Mouse (Mus musculus): ENCODE data around the gene Aurkb. TPM values are rescaled to one million over a fixed set of nuclear protein-coding genes. Genes with fewer than 3 reads are reported as not detected.

Gene Aurkb
- polyA plus RNA-seq, 1 experiment from 2014 or later = 175 TPM

DNA sequence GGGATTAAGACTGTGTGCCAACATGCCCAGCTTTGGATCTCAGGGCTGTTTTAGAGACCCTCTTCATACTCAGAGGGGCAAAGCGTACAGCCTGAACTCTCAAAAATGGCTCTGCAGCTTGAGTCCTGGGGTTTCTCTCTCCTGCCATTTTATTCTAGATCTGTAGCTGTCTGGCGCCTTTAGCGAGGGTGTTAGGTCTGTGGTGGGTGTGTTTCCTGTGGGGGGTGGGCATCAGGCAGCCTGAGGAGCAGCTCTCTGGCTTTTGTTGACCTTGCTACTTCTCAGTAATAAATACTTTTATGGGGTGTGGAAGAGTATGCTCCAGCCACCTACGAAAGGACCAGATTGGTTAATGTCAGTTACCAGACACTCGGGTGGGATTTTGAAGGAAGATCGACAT, 32.6 kb downstream of the Aurkb start:
- no peaks in the 10 kb centered on the region for H3K27me3 ChIP-seq
- ATAC-seq (replicated peaks; ENCODE audit: low FRiP score) = no peak
- H3K36me3 ChIP-seq = no peaks in the 10 kb centered on the region
- H3K9me3 ChIP-seq (replicated peaks) = no peaks in the 10 kb centered on the region
- no peak overlapping the region for H3K4me2 ChIP-seq
- peaks cover 13% of the 10 kb centered on the region; the same call in 1 of the 2 replicates for H3K4me1 ChIP-seq
- no peak overlapping the region for H3K9ac ChIP-seq
- no peak overlapping the region for H3K4me3 ChIP-seq (replicated peaks)
- no peak overlapping the region for H3K27ac ChIP-seq
- 48% methylated on average over 6 of the region's 6 CpGs for WGBS

DNA sequence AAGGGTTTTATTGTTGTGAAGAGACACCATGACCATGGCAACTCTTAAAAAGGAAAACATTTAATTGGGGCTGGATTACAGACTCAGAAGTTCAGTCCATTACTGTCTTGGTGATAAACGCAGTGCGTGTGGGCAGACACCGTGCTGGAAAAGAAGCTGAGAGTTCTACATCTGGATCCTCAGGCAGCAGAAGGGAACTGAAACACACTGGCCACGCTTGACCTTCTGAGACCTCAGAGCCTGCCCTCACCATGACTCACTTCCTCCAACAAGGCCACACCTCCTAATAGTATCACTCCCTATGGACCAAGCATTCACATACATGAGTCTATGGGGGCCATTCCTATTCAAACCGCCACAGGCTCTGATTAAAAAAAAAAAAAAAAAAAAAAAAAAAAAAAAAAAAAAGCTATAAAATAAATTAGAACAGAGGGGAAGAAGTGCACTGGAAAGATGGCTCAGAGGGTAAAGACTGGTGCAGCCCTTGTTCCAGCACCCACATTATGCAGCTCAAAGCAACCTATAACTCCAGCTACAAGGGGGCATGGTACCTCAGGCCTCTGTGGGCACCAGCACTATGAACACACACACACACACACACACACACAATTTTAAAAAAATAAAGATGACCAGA, 33.5 kb downstream of the Aurkb start:
- Histone ChIP-seq H3K4me1 (peaks cover 10% of the 10 kb centered on the region; the same call in 1 of the 2 replicates), H3K27me3 (no peaks in the 10 kb centered on the region), H3K27ac (0 out of 2 replicates have a peak overlapping the region, but pooled peaks have one; percentile 6), H3K4me2 (no peak overlapping the region), H3K9ac (no peak overlapping the region), H3K4me3 (replicated peaks) (no peak overlapping the region), H3K36me3 (no peaks in the 10 kb centered on the region), H3K9me3 (replicated peaks) (no peaks in the 10 kb centered on the region)
- 44% methylated on average over 5 of the region's 5 CpGs for WGBS
- no peak for ATAC-seq (replicated peaks; ENCODE audit: low FRiP score)

DNA sequence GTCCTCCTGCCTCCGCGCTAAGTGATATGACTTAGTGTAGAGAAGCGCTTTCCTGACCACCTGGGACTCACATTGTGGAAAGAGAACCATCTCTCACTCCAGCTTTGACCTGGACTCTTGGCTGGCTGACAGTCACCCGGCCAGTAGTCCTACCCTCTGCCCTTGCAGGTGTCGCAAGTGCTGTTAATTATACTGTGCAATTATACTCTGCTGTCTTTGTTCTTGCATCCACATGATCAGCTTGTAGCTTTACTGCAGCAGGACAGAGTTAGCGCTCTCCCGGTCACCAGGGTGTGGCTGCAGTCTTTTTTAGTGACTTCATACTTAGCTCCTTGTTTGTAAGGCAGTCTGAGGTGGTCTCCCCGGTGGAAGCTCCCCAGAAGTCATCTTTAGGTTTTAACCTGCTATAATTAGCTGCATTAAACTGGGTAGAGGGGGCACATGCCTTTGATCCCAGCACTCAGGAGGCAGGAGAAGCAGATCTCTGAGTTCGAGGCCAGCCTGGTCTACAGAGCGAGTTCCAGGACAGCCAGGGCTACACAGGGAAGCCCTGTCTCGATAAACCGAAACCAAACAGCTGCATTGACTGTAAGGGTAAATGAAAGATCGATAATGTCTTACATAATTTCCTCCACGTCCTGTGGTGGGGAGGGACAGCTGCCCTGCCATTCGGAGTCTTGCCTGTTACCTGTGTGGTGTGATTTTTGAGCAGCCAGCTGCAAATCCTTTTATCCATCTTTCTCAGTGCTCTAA, 34.8 kb downstream of the Aurkb start:
- Histone ChIP-seq H3K4me2 (no peak overlapping the region), H3K27ac (no peak overlapping the region), H3K27me3 (no peaks in the 10 kb centered on the region), H3K4me3 (replicated peaks) (no peak overlapping the region; the same call in 1 of the 2 replicates), H3K4me1 (peaks cover 8% of the 10 kb centered on the region; the same call in 1 of the 2 replicates), H3K9me3 (replicated peaks) (no peaks in the 10 kb centered on the region), H3K36me3 (no peaks in the 10 kb centered on the region), H3K9ac (no peak overlapping the region)
- no peak for ATAC-seq (replicated peaks; ENCODE audit: low FRiP score)
- 74% methylated on average over 15 of the region's 15 CpGs for WGBS

DNA sequence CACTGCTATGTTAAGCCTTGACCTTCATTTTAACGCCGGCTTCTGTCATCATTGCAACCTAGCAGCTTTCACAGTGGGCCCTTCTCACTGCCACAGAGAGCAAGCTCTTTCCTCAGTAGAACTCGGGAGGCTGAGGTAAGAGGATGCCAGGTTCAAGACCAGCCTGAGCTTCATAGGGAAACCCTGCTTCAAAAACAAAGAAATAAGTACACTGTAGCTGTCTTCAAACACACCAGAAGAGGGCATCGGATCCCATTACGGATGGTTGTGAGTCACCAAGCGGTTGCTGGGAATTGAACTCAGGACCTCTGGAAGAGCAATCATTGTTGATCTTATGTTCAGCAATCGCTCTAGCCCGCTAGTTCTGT, 35.4 kb downstream of the Aurkb start:
- H3K27me3 ChIP-seq = no peaks in the 10 kb centered on the region
- H3K4me3 ChIP-seq (replicated peaks) = no peak overlapping the region
- no peak overlapping the region for H3K4me2 ChIP-seq
- WGBS = 86% methylated on average over 8 of the region's 8 CpGs
- no peaks in the 10 kb centered on the region for H3K36me3 ChIP-seq
- peaks cover 11% of the 10 kb centered on the region; the same call in 1 of the 2 replicates for H3K4me1 ChIP-seq
- no peaks in the 10 kb centered on the region for H3K9me3 ChIP-seq (replicated peaks)
- H3K27ac ChIP-seq = no peak overlapping the region
- no peak overlapping the region for H3K9ac ChIP-seq
- ATAC-seq (replicated peaks; ENCODE audit: low FRiP score) = no peak

DNA sequence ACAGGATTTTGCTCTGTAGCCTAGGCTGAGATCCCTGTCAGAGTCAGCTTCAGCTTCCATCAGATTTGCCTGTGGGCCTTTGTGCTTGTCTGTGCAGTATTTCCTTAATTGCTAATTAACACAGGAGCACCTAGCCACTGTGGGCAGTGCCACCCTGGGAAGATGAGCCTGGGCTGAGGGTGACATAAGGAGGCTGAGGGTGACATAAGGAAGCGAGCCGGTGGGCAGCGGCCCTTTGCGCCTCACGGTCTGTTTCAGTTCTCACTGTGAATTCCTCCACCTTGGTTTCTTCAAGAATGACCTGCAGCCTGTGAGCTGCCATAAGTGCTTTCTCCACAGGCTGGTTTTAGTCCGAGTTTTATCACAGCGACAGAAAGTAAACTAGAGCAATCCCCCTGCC, 36.2 kb downstream of the Aurkb start:
- Histone ChIP-seq H3K27me3 (no peaks in the 10 kb centered on the region), H3K4me1 (peaks cover 17% of the 10 kb centered on the region), H3K27ac (no peak overlapping the region), H3K9me3 (replicated peaks) (no peaks in the 10 kb centered on the region), H3K9ac (no peak overlapping the region), H3K4me3 (replicated peaks) (no peak overlapping the region), H3K4me2 (no peak overlapping the region), H3K36me3 (no peaks in the 10 kb centered on the region)
- WGBS = 80% methylated on average over 7 of the region's 7 CpGs
- ATAC-seq (replicated peaks; ENCODE audit: low FRiP score) = no peak

DNA sequence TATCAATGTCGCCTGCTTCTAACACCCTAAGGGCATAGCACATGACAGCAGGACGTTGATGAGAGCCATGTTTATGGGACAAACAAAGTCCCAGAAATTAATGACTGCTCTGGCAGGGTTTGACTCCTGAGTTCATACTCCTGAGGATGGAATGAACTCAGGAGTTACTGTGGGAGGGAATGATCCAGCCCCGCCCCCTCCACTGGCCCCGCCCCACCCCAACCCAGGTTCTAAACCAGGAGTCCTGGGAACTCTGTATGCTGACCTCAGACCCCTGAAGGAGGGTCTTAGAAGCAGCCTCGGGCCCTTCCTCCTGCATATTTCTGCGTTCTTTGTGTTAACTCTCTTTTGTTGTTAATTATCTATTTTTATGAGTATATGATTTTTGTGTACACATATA, 40.2 kb downstream of the Aurkb start:
- H3K27ac ChIP-seq = peak overlapping the region; percentile 95; the same call in 1 of the 2 replicates
- peaks cover 10% of the 10 kb centered on the region for H3K36me3 ChIP-seq
- H3K4me1 ChIP-seq = peaks cover 39% of the 10 kb centered on the region
- H3K9me3 ChIP-seq (replicated peaks) = no peaks in the 10 kb centered on the region
- H3K4me2 ChIP-seq = no peak overlapping the region
- no peaks in the 10 kb centered on the region for H3K27me3 ChIP-seq
- H3K4me3 ChIP-seq (replicated peaks) = no peak overlapping the region
- 63% methylated on average over 6 of the region's 6 CpGs for WGBS
- H3K9ac ChIP-seq = no peak overlapping the region
- ATAC-seq (replicated peaks; ENCODE audit: low FRiP score) = no peak

DNA sequence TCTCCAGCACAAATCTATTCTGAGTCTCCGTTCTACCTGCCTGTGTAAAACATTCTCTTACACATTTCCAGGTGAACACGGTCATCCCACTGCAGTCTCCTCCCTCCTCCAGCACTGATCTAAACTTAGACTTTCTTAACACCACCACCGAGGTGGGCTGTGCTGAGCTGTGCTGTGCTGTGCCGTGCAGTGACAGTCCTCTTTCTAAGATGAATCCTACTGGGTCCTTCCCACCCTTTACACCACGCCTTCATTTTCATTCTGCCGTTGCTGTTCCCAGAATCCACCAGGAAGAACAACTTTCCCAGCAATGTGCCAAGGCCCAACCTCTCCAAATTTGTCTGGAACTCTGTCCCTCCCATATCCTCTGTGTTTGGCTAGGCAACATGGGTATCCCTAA, 40.9 kb downstream of the Aurkb start:
- peaks cover 45% of the 10 kb centered on the region for H3K4me1 ChIP-seq
- no peak overlapping the region for H3K9ac ChIP-seq
- peaks cover 18% of the 10 kb centered on the region for H3K36me3 ChIP-seq
- no peaks in the 10 kb centered on the region for H3K9me3 ChIP-seq (replicated peaks)
- ATAC-seq (replicated peaks; ENCODE audit: low FRiP score) = no peak
- no peaks in the 10 kb centered on the region for H3K27me3 ChIP-seq
- no peak overlapping the region for H3K4me3 ChIP-seq (replicated peaks)
- WGBS = 60% methylated on average over 6 of the region's 6 CpGs
- H3K27ac ChIP-seq = peak overlapping the region; percentile 95
- H3K4me2 ChIP-seq = no peak overlapping the region

DNA sequence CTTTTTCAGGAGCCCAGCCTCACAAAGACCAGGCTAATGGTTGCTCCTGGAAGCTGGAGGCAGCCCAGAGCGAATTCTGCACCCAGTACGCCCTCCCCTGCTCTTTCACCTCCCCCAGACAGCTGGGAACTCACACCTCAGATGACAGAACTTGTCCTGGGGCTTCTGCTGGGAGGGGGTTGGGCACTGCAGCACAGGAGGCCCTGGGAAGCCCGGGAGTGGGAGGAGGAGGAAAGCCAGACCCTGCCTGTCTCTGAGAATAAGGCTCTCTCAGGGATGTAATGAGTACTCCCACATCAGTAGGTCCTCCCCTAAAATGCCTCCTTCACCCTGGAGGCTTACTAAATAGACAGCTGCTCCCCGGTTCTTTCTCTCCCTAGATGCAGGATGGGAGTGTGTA, 41.6 kb downstream of the Aurkb start:
- peak overlapping the region; percentile 17 for H3K4me2 ChIP-seq
- H3K36me3 ChIP-seq = peaks cover 24% of the 10 kb centered on the region
- WGBS = 20% methylated on average over 4 of the region's 4 CpGs
- peak overlapping the region; percentile 2; the same call in 1 of the 2 replicates for H3K4me3 ChIP-seq (replicated peaks)
- ATAC-seq (replicated peaks; ENCODE audit: low FRiP score) = peak; percentile 44; the same call in 1 of the 2 replicates
- no peaks in the 10 kb centered on the region for H3K9me3 ChIP-seq (replicated peaks)
- H3K27me3 ChIP-seq = no peaks in the 10 kb centered on the region
- H3K27ac ChIP-seq = peak overlapping the region; percentile 95
- peaks cover 50% of the 10 kb centered on the region for H3K4me1 ChIP-seq
- 0 out of 2 replicates have a peak overlapping the region, but pooled peaks have one; percentile 7 for H3K9ac ChIP-seq

DNA sequence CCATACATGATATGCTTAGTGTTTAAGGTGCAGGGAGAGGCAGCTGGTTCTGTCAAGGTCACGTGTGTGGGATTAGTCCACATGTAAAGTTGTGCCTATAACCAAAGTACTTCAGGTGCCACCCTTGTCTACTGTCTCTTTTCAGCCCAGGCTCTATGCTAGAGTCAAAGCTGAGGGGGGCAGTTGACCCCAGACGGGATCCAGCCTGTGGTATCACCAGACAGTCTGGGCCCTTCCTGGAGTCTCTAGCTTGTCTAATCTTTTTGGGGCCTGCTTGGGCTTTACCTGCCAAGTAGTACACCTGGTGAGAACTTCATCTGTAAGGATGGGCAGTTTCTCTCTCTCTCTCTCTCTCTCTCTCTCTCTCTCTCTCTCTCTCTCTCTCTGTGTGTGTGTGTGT, 42.1 kb downstream of the Aurkb start:
- WGBS = 40% methylated on average over 2 of the region's 2 CpGs
- H3K9me3 ChIP-seq (replicated peaks) = no peaks in the 10 kb centered on the region
- no peak for ATAC-seq (replicated peaks; ENCODE audit: low FRiP score)
- peak overlapping the region; percentile 87 for H3K4me2 ChIP-seq
- no peak overlapping the region for H3K4me3 ChIP-seq (replicated peaks)
- peaks cover 28% of the 10 kb centered on the region for H3K36me3 ChIP-seq
- no peak overlapping the region for H3K9ac ChIP-seq
- H3K4me1 ChIP-seq = peaks cover 55% of the 10 kb centered on the region
- peak overlapping the region; percentile 95 for H3K27ac ChIP-seq
- no peaks in the 10 kb centered on the region for H3K27me3 ChIP-seq

DNA sequence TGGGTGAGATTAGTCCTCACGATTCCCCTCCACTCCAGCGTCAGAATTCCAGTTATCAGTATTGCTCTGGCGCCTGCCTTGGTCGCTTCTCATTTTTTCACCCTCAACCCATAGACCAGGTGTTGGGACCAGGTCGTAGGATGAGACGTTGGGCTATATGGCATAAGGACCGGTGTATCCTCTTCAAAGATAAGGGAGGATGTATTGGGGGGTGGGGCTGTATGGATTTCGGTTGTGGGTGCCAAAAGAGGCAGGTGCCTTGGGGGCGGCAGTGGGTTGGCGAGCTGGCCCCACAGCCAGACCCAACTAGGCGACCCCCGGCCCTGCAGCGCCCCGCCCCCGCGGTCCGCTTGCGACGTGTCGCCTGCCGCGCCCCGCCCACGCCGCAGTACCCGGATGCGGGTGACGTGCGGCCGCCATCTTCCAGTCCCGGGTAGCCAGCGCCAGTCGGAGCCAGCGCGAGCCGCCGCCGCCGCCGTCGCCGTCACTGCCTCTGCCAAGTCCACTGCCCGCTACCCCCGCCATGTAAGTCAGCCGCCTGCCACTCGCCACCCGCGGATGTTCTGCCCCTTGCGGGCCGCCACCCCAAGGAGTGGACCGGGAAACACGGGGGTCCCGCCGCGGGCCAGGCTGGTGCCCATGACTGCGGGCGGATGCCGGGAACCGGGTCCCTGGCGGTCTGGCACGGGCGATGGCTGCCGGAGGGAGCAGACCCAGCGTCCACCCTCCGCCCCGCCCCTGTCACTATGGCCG, 42.8 kb downstream of the Aurkb start, which contains the start of gene Vamp2:
Gene Vamp2 (plus strand): TSS at position 388 of the 753 bp plus-strand sequence.
- peak within 1 kb of the TSS; percentile 100 for H3K9ac ChIP-seq
- ATAC-seq (replicated peaks; ENCODE audit: low FRiP score) = peak; percentile 74

DNA sequence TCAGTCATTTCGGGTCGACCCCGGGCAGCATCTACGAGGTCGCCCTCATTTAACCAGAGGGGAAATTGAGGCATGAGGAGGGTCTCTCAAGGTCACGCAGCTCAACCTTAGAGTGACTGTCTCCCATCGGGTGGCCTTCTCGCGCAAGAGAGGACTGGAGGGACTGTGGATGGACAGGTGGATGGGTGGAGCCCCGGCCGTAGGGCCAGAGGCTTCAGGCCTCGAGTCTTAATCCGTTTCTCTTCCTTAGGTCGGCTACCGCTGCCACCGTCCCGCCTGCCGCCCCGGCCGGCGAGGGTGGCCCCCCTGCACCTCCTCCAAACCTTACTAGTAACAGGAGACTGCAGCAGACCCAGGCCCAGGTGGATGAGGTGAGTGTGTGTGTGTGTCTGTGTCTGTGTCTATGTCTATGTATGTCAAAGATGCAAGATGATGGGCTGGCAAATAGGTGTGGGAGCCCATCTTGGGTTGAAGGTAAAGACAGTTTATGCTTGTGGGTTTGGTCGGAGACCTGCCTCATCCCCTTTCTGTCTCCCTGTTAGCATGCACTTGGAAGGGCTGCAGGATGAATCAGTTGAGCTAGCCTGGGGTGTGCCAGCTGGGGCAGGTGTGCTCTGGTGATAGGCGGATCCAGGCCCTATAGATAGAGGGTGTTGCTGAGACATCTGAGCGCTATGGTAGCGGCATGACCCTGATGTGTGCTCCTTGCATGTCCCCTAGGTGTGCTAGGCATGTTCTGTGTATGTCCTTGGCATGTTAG, 43.6 kb downstream of the Aurkb start:
- H3K4me2 ChIP-seq = peak overlapping the region; percentile 87

More for the DNA sequence above, 42.8 kb downstream of the Aurkb start, which contains the start of gene Vamp2:
- WGBS = under 1% methylated on average over 66 of the region's 67 CpGs
- Histone ChIP-seq H3K4me1 (peaks cover 56% of the 10 kb centered on the region), H3K36me3 (peaks cover 31% of the 10 kb centered on the region), H3K4me3 (replicated peaks) (peak within 1 kb of the TSS; percentile 96), H3K27me3 (no peaks in the 10 kb centered on the region), H3K27ac (peak within 1 kb of the TSS; percentile 95), H3K4me2 (peak within 1 kb of the TSS; percentile 87), H3K9me3 (replicated peaks) (no peaks in the 10 kb centered on the region)

More for the DNA sequence above, 43.6 kb downstream of the Aurkb start:
- ATAC-seq (replicated peaks; ENCODE audit: low FRiP score) = peak; percentile 34
- peaks cover 31% of the 10 kb centered on the region for H3K36me3 ChIP-seq
- H3K9ac ChIP-seq = peak overlapping the region; percentile 100
- H3K27ac ChIP-seq = peak overlapping the region; percentile 95
- H3K4me1 ChIP-seq = peaks cover 58% of the 10 kb centered on the region
- no peaks in the 10 kb centered on the region for H3K9me3 ChIP-seq (replicated peaks)
- peak overlapping the region; percentile 96 for H3K4me3 ChIP-seq (replicated peaks)
- H3K27me3 ChIP-seq = no peaks in the 10 kb centered on the region
- 11% methylated on average over 25 of the region's 25 CpGs for WGBS
